Mouse (Mus musculus): ENCODE data around the gene Yars.

The Yars gene

GRCm38 (mm10) chr4:129251482-129252125 lies 62.0 kb downstream of the Yars start:
- no peak for DNase-seq (ENCODE audit: low spot score in 2 of 2)

- DNase-seq (ENCODE audit: low spot score in 2 of 2), result no peak
Measured at GRCm38 (mm10) chr4:129252492-129252891, 62.9 kb downstream of the Yars start.

- no peak for DNase-seq (ENCODE audit: low spot score in 2 of 2)
Measured at GRCm38 (mm10) chr4:129254571-129254970, 65.0 kb downstream of the Yars start.

GRCm38 (mm10) chr4:129256450-129257380 lies 67.2 kb downstream of the Yars start:
- no peak for DNase-seq (ENCODE audit: low spot score in 2 of 2)

- no peak for DNase-seq (ENCODE audit: low spot score in 2 of 2)
Measured at GRCm38 (mm10) chr4:129259101-129259500, 69.5 kb downstream of the Yars start.

- no peak for DNase-seq (ENCODE audit: low spot score in 2 of 2)
Measured at GRCm38 (mm10) chr4:129260678-129261077, 71.1 kb downstream of the Yars start.

GRCm38 (mm10) chr4:129261196-129261595 lies 71.6 kb downstream of the Yars start, which contains the start of gene C77080:
Gene C77080 (minus strand): TSS chr4:129261404.
- DNase-seq (ENCODE audit: low spot score in 2 of 2), result no peak

GRCm38 (mm10) chr4:129263225-129264021 lies 73.9 kb downstream of the Yars start:
- no peak for DNase-seq (ENCODE audit: low spot score in 2 of 2)

GRCm38 (mm10) chr4:129266191-129266590 lies 76.6 kb downstream of the Yars start:
- no peak for DNase-seq (ENCODE audit: low spot score in 2 of 2)

- no peak for DNase-seq (ENCODE audit: low spot score in 2 of 2)
Measured at GRCm38 (mm10) chr4:129266821-129267220, 77.3 kb downstream of the Yars start.

GRCm38 (mm10) chr4:129268698-129269097 lies 79.1 kb downstream of the Yars start:
- DNase-seq (ENCODE audit: low spot score in 2 of 2), result no peak
